Mouse (Mus musculus): ENCODE measurements around the gene Kdm1b. TPM values are rescaled to one million over a fixed set of nuclear protein-coding genes. Genes with fewer than 3 reads are reported as not detected.

The Kdm1b gene
- total RNA-seq, 2 experiments from 2014 or later: 7.3 to 7.6 TPM

- DNase-seq (ENCODE audit: low spot score in 2 of 2): peak; percentile 76 to 86
These were observed 62.6 kb downstream of the Kdm1b start, which contains the start of gene Dek for GRCm38 (mm10) chr13:47105711-47106579. Dek (minus strand) TSS chr13:47106201.

GRCm38 (mm10) chr13:47106580-47106888 is 63.2 kb downstream of the Kdm1b start:
- no peak for DNase-seq (ENCODE audit: low spot score in 2 of 2)

- no peak for DNase-seq (ENCODE audit: low spot score in 2 of 2)
These were observed 65.9 kb downstream of the Kdm1b start for GRCm38 (mm10) chr13:47109239-47109638.

- DNase-seq (ENCODE audit: low spot score in 2 of 2): no peak
These were observed 67.9 kb downstream of the Kdm1b start for GRCm38 (mm10) chr13:47111185-47111584.

GRCm38 (mm10) chr13:47112056-47112455 is 68.8 kb downstream of the Kdm1b start:
- DNase-seq (ENCODE audit: low spot score in 2 of 2): no peak

GRCm38 (mm10) chr13:47112924-47113323 is 69.6 kb downstream of the Kdm1b start:
- no peak for DNase-seq (ENCODE audit: low spot score in 2 of 2)

- DNase-seq (ENCODE audit: low spot score in 2 of 2): no peak
These were observed 72.7 kb downstream of the Kdm1b start for GRCm38 (mm10) chr13:47116000-47116399.

- peak in 1 of 2 experiments; percentile 31 for DNase-seq (ENCODE audit: low spot score in 2 of 2)
These were observed 78.1 kb downstream of the Kdm1b start for GRCm38 (mm10) chr13:47121333-47121889.

- peak; percentile 63 to 71 for DNase-seq (ENCODE audit: low spot score in 2 of 2)
These were observed 79.5 kb downstream of the Kdm1b start, which contains the start of gene Rnf144b for GRCm38 (mm10) chr13:47122537-47123430. Rnf144b (plus strand) TSS chr13:47122656.

GRCm38 (mm10) chr13:47124449-47124848 is 81.2 kb downstream of the Kdm1b start:
- no peak for DNase-seq (ENCODE audit: low spot score in 2 of 2)

GRCm38 (mm10) chr13:47124986-47125385 is 81.7 kb downstream of the Kdm1b start:
- no peak for DNase-seq (ENCODE audit: low spot score in 2 of 2)

- no peak for DNase-seq (ENCODE audit: low spot score in 2 of 2)
These were observed 82.3 kb downstream of the Kdm1b start for GRCm38 (mm10) chr13:47125595-47125994.

GRCm38 (mm10) chr13:47129090-47129489 is 85.8 kb downstream of the Kdm1b start:
- no peak for DNase-seq (ENCODE audit: low spot score in 2 of 2)

GRCm38 (mm10) chr13:47133058-47133457 is 89.8 kb downstream of the Kdm1b start:
- no peak for DNase-seq (ENCODE audit: low spot score in 2 of 2)

- DNase-seq (ENCODE audit: low spot score in 2 of 2): peak; percentile 57 to 60
These were observed 91.5 kb downstream of the Kdm1b start for GRCm38 (mm10) chr13:47134836-47135235.

Other genes with a start within 250 kb of the Kdm1b start
- 10 to 100 TPM; 20.2 to 24.2 TPM for gene Kif13a, start 113.6 kb upstream of the Kdm1b start, total RNA-seq (2021)
- gene Nhlrc1, start 28.6 kb upstream of the Kdm1b start, total RNA-seq (2021): 10 to 100 TPM; 16.3 to 16.5 TPM
- gene Tpmt, start 1.2 kb downstream of the Kdm1b start, total RNA-seq (2021): 1 to 10 TPM; 9.0 to 9.8 TPM
- 10 to 100 TPM; 55.3 to 58.2 TPM for gene Dek, start 62.7 kb downstream of the Kdm1b start, total RNA-seq (2021)
- gene Rnf144b, start 79.2 kb downstream of the Kdm1b start, total RNA-seq (2021): 10 to 100 TPM; 22.5 to 26.3 TPM